Mouse (Mus musculus) limb, embryonic 12.5 days (tissue): ENCODE results near the gene Actn2. TPM values are rescaled to one million over a fixed set of nuclear protein-coding genes. Genes with fewer than 3 reads are reported as not detected.
A peak's percentile ranks its signal among the peaks of the same experiment; 100 is the strongest.

ENCODE experiments used
- ATAC-seq: fragments of 200-750 bp; cut with Nextera tagmentation; 2 replicates; pipeline ENCODE4 v1.8.0; 2017; ENCODE audit warnings: low read depth, moderate TSS enrichment; ENCODE audit not compliant: insufficient number of reproducible peaks, insufficient read depth, low FRiP score, low TSS enrichment
- H3K27ac ChIP-seq: fragments of 300-500 bp; sonication (generic); 2 replicates; pipeline ENCODE4 v1.5.1; 2016; ENCODE audit warnings: mild to moderate bottlenecking, moderate library complexity
- H3K27me3 ChIP-seq: fragments of 300-500 bp; sonication (generic); 2 replicates; pipeline ENCODE4 v1.6.1; 2016; ENCODE audit warnings: mild to moderate bottlenecking, moderate library complexity
- H3K36me3 ChIP-seq: fragments of 300-500 bp; sonication (generic); 2 replicates; pipeline ENCODE4 v1.6.1; 2016; ENCODE audit warnings: mild to moderate bottlenecking, moderate library complexity
- H3K4me1 ChIP-seq: fragments of 300-500 bp; sonication (generic); replicated peaks from 2 replicates; pipeline ENCODE4 v1.6.1; 2016
- H3K4me2 ChIP-seq: fragments of 300-500 bp; sonication (generic); 2 replicates; pipeline ENCODE4 v1.6.1; 2016; ENCODE audit warnings: mild to moderate bottlenecking, moderate library complexity
- H3K4me3 ChIP-seq: fragments of 300-500 bp; sonication (generic); replicated peaks from 2 replicates; pipeline ENCODE4 v1.5.1; 2016; ENCODE audit warnings: mild to moderate bottlenecking
- H3K9ac ChIP-seq: fragments of 300-500 bp; sonication (generic); replicated peaks from 2 replicates; pipeline ENCODE4 v1.6.1; 2016; ENCODE audit warnings: mild to moderate bottlenecking, moderate library complexity
- H3K9me3 ChIP-seq: fragments of 300-500 bp; sonication (generic); 2 replicates; pipeline ENCODE4 v1.6.1; 2016; ENCODE audit warnings: mild to moderate bottlenecking, moderate library complexity
- WGBS: fragments of 180-500 bp; shearing (Covaris S2); methylation state at CpG from one replicate; pipeline ENCODE4 v1.1.7; 2016; 5-methylcytosine and 5-hydroxymethylcytosine counted together
- polyA plus RNA-seq: library from polyadenylated mRNA; unstranded; fragments of >200 nt; fragmentation: Nextera tagmentation; extraction: Ambion mirVana; gene quantifications from 2 replicates; pipeline ENCODE4 v1.2.1, GENCODE M21; 2016

The Actn2 gene
- polyA plus RNA-seq, 1 experiment from 2014 or later = 66.9 TPM

- Histone ChIP-seq H3K27me3 (no peaks in the 10 kb centered on the region), H3K4me2 (no peak overlapping the region), H3K36me3 (no peaks in the 10 kb centered on the region), H3K9ac (no peak overlapping the region), H3K9me3 (no peaks in the 10 kb centered on the region), H3K4me1 (0 out of 2 replicates have a peak, but pooled peaks cover 3% of the 10 kb centered on the region), H3K4me3 (no peak overlapping the region), H3K27ac (no peak overlapping the region)
- ATAC-seq = no peak
- WGBS = 72% methylated on average over 7 of the region's 7 CpGs
Observed at GRCm38 (mm10) chr13:12290700-12291099, 49.9 kb downstream of the Actn2 start.

GRCm38 (mm10) chr13:12284528-12284927 lies 56.0 kb downstream of the Actn2 start:
- 90% methylated on average over 11 of the region's 11 CpGs for WGBS
- no peak overlapping the region for H3K27ac ChIP-seq
- no peak for ATAC-seq

GRCm38 (mm10) chr13:12283826-12284225 lies 56.7 kb downstream of the Actn2 start:
- 86% methylated on average over 3 of the region's 3 CpGs for WGBS
- Histone ChIP-seq H3K4me1 (no peaks in the 10 kb centered on the region), H3K9ac (no peak overlapping the region), H3K9me3 (no peaks in the 10 kb centered on the region), H3K27ac (no peak overlapping the region), H3K36me3 (no peaks in the 10 kb centered on the region), H3K27me3 (no peaks in the 10 kb centered on the region), H3K4me3 (no peak overlapping the region), H3K4me2 (no peak overlapping the region)
- ATAC-seq = no peak

More at GRCm38 (mm10) chr13:12284528-12284927, 56.0 kb downstream of the Actn2 start:
- Histone ChIP-seq H3K4me1 (no peaks in the 10 kb centered on the region), H3K36me3 (no peaks in the 10 kb centered on the region), H3K9me3 (no peaks in the 10 kb centered on the region), H3K4me3 (no peak overlapping the region), H3K4me2 (no peak overlapping the region), H3K9ac (no peak overlapping the region), H3K27me3 (no peaks in the 10 kb centered on the region)

- Histone ChIP-seq H3K4me3 (no peak overlapping the region), H3K9me3 (no peaks in the 10 kb centered on the region), H3K27me3 (no peaks in the 10 kb centered on the region), H3K27ac (no peak overlapping the region), H3K4me2 (no peak overlapping the region), H3K9ac (no peak overlapping the region), H3K4me1 (no peaks in the 10 kb centered on the region), H3K36me3 (no peaks in the 10 kb centered on the region)
- WGBS = 87% methylated on average over 6 of the region's 6 CpGs
- no peak for ATAC-seq
Observed at GRCm38 (mm10) chr13:12274721-12275120, 65.8 kb downstream of the Actn2 start.

- WGBS = 84% methylated on average over 4 of the region's 4 CpGs
- Histone ChIP-seq H3K4me3 (no peak overlapping the region), H3K4me1 (no peaks in the 10 kb centered on the region), H3K27ac (no peak overlapping the region), H3K36me3 (no peaks in the 10 kb centered on the region), H3K27me3 (no peaks in the 10 kb centered on the region), H3K9ac (no peak overlapping the region), H3K4me2 (no peak overlapping the region), H3K9me3 (no peaks in the 10 kb centered on the region)
- no peak for ATAC-seq
Observed at GRCm38 (mm10) chr13:12274220-12274619, 66.3 kb downstream of the Actn2 start.

- 50% methylated on average over 3 of the region's 3 CpGs for WGBS
- Histone ChIP-seq H3K4me2 (no peak overlapping the region), H3K27me3 (no peaks in the 10 kb centered on the region), H3K4me1 (no peaks in the 10 kb centered on the region), H3K36me3 (no peaks in the 10 kb centered on the region), H3K9me3 (no peaks in the 10 kb centered on the region), H3K27ac (no peak overlapping the region), H3K9ac (no peak overlapping the region), H3K4me3 (no peak overlapping the region)
- ATAC-seq = no peak
Observed at GRCm38 (mm10) chr13:12272953-12273352, 67.6 kb downstream of the Actn2 start.

GRCm38 (mm10) chr13:12267971-12268370 lies 72.6 kb downstream of the Actn2 start:
- no peak overlapping the region for H3K9ac ChIP-seq
- no peak overlapping the region for H3K4me3 ChIP-seq
- H3K9me3 ChIP-seq = no peaks in the 10 kb centered on the region
- H3K4me2 ChIP-seq = no peak overlapping the region
- H3K36me3 ChIP-seq = no peaks in the 10 kb centered on the region
- H3K4me1 ChIP-seq = no peaks in the 10 kb centered on the region
- H3K27ac ChIP-seq = no peak overlapping the region
- no peak for ATAC-seq
- H3K27me3 ChIP-seq = no peaks in the 10 kb centered on the region
- 91% methylated on average over 3 of the region's 3 CpGs for WGBS

GRCm38 (mm10) chr13:12267097-12267496 lies 73.5 kb downstream of the Actn2 start:
- no peak overlapping the region for H3K27ac ChIP-seq
- no peaks in the 10 kb centered on the region for H3K36me3 ChIP-seq
- H3K9me3 ChIP-seq = no peaks in the 10 kb centered on the region
- no peaks in the 10 kb centered on the region for H3K4me1 ChIP-seq
- no peak overlapping the region for H3K9ac ChIP-seq
- ATAC-seq = no peak
- no peak overlapping the region for H3K4me3 ChIP-seq
- no peak overlapping the region for H3K4me2 ChIP-seq
- no peaks in the 10 kb centered on the region for H3K27me3 ChIP-seq
- 33% methylated on average over 3 of the region's 3 CpGs for WGBS

GRCm38 (mm10) chr13:12263996-12264395 lies 76.6 kb downstream of the Actn2 start:
- Histone ChIP-seq H3K4me2 (no peak overlapping the region), H3K27me3 (no peaks in the 10 kb centered on the region), H3K4me1 (no peaks in the 10 kb centered on the region), H3K4me3 (no peak overlapping the region), H3K27ac (no peak overlapping the region), H3K36me3 (no peaks in the 10 kb centered on the region), H3K9ac (no peak overlapping the region), H3K9me3 (peaks cover 13% of the 10 kb centered on the region; the same call in 1 of the 2 replicates)
- no peak for ATAC-seq
- WGBS = 75% methylated on average over 6 of the region's 6 CpGs

GRCm38 (mm10) chr13:12261505-12261904 lies 79.1 kb downstream of the Actn2 start:
- no peak for ATAC-seq
- H3K27ac ChIP-seq = no peak overlapping the region
- H3K36me3 ChIP-seq = no peaks in the 10 kb centered on the region
- H3K4me2 ChIP-seq = no peak overlapping the region
- no peak overlapping the region for H3K4me3 ChIP-seq
- peaks cover 13% of the 10 kb centered on the region; the same call in 1 of the 2 replicates for H3K9me3 ChIP-seq
- H3K9ac ChIP-seq = no peak overlapping the region
- H3K4me1 ChIP-seq = peaks cover 5% of the 10 kb centered on the region
- H3K27me3 ChIP-seq = no peaks in the 10 kb centered on the region

- peaks cover 13% of the 10 kb centered on the region; the same call in 1 of the 2 replicates for H3K9me3 ChIP-seq
- H3K27ac ChIP-seq = peak within 1 kb of the TSS; percentile 91
- peaks cover 20% of the 10 kb centered on the region for H3K4me1 ChIP-seq
- peak within 1 kb of the TSS; percentile 60 for H3K4me2 ChIP-seq
- no peaks in the 10 kb centered on the region for H3K27me3 ChIP-seq
- ATAC-seq = peak; percentile 100
- H3K9ac ChIP-seq = peak within 1 kb of the TSS; percentile 84
- WGBS = under 1% methylated on average over 69 of the region's 69 CpGs
- H3K4me3 ChIP-seq = peak within 1 kb of the TSS; percentile 75
- H3K36me3 ChIP-seq = peaks cover 11% of the 10 kb centered on the region; the same call in 1 of the 2 replicates
Observed at GRCm38 (mm10) chr13:12257391-12258380, 82.9 kb downstream of the Actn2 start, which contains the start of gene Mtr. Gene Mtr, minus strand, starts transcription at chr13:12258113.
